Comparison of ENCODE assay signal across 9 mouse cellular contexts in the genomic region with DNA sequence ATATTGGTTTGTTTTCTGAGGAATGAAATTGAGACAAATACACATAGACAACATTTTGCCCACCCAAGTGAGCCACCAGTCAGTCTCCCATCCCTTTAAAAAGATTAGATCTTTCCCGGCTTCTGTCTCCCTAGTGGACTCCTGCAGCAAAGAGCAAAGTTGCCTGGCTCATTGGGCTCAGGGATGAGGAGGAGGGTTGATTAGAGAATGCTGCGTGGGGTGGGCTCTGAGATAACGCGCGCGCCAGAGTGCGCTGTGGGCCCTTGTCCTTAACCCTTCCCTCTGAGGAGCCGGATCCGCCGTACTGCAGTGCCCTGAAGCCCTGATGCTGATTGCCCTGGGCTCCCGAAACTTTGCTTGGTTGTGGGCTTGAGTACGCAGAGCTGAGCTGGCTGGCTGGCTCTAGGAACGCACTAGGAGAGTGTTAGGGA. TPM values are rescaled to one million over a fixed set of nuclear protein-coding genes. Genes with fewer than 3 reads are reported as not detected.
DNase-seq lines count a peak whose midpoint lies in the region; ATAC-seq and TF ChIP-seq lines count a peak whose summit lies in the region.
"Had no signal": no experiment of that assay in that cellular context is flagged by ENCODE, and none has a peak within 500 bp of the region (broad histone marks: within the 10 kb centered on the region; RNA-seq: fewer than 3 reads in every experiment).

A gene (plus strand): TSS at position 51 of the 431 bp plus-strand sequence.

- H3K4me2 ChIP-seq in kidney, embryonic 16.5 days (replicated peaks; ENCODE audit: low read depth, low read length), result peak within 1 kb of the TSS; percentile 28

- peaks cover 19% of the 10 kb centered on the region for H3K27me3 ChIP-seq in kidney, embryonic 16.5 days (ENCODE audit: insufficient read depth, low read length)

- no peaks in the 10 kb centered on the region for H3K9me3 ChIP-seq in kidney, embryonic 16.5 days (ENCODE audit: low read length)

- H3K36me3 ChIP-seq in kidney, embryonic 16.5 days (ENCODE audit: insufficient read depth, low read length), result no peaks in the 10 kb centered on the region

- no peak within 1 kb of the TSS for H3K9ac ChIP-seq in kidney, embryonic 16.5 days (replicated peaks; ENCODE audit: low read length)

- H3K4me1 ChIP-seq in kidney, embryonic 16.5 days (ENCODE audit: insufficient read depth, low read length), result no peaks in the 10 kb centered on the region
- H3K4me1 ChIP-seq in cortical plate, adult 2 months (ENCODE audit: control insufficient read depth, insufficient read depth, low read length), result peaks cover 1% of the 10 kb centered on the region; the same call in 1 of the 2 replicates

- H3K27ac ChIP-seq in kidney, embryonic 16.5 days (ENCODE audit: low read length), result no peak within 1 kb of the TSS
- peak within 1 kb of the TSS; percentile 61 for H3K27ac ChIP-seq in cortical plate, adult 2 months (ENCODE audit: insufficient read depth, low read length)

- 9% methylated on average over 13 of the region's 13 CpGs for WGBS in kidney, embryonic 16.5 days

- DNase-seq in kidney, postnatal 4 days, result no peak
- DNase-seq in left cerebral cortex, postnatal 4 days, result no peak
- no peak for DNase-seq in cerebellum, adult 18-20 months
- DNase-seq in adrenal gland, postnatal 36 days, result no peak
- no peak for DNase-seq in adrenal gland, postnatal 10 days

- no peak within 1 kb of the TSS for H3K4me3 ChIP-seq in kidney, embryonic 16.5 days (ENCODE audit: low read length)
- peak within 1 kb of the TSS; percentile 68 for H3K4me3 ChIP-seq in cortical plate, adult 2 months (ENCODE audit: insufficient read depth, low read length)

- intact Hi-C loops in left cerebral cortex, postnatal 4 days (cut with DNase I), result loop anchor here (5.0 kb wide), 2 partner anchors 193 to 237 kb away; no protein-coding TSS in a partner anchor

- TF ChIP-seq CTCF in cortical plate, adult 2 months (IDR thresholded peaks at IDR 0.05; ENCODE audit: extremely low read depth, insufficient read depth, low read length), result no peak

- TF ChIP-seq POLR2A in cortical plate, adult 2 months (IDR thresholded peaks at IDR 0.05; ENCODE audit: extremely low read depth, insufficient read depth, low read length), result no peak

- no peak for ATAC-seq in kidney, embryonic 16.5 days (ENCODE audit: low FRiP score, low TSS enrichment)
- peak; percentile 40; the same call in 1 of the 2 replicates for ATAC-seq in granulocyte monocyte progenitor cell, adult 5-6 weeks (replicated peaks; ENCODE audit: poor library complexity, severe bottlenecking)

RNA-seq across cellular contexts. Expression of the gene that starts here (rescaled TPM):
- 0.35 and 0.92 TPM in 2 replicates for polyA plus RNA-seq in kidney, embryonic 16.5 days (2015; fragmentation: Nextera tagmentation; extraction: Ambion mirVana)
- polyA plus RNA-seq in cortical plate, adult 2 months (2012; rRNA removed), result 75.6 and 77.1 TPM in 2 replicates
- not detected in 2 replicates for total RNA-seq in granulocyte monocyte progenitor cell, adult 5-6 weeks (2014; fragmentation: Nextera tagmentation)
- total RNA-seq in granulocyte monocyte progenitor cell, adult 5-6 weeks (2017), result not detected in 2 replicates
- total RNA-seq in left cerebral cortex, postnatal 4 days (2021), result 10 to 100 TPM; 32.2 to 39.0 TPM
- total RNA-seq in adrenal gland, postnatal 36 days (2021), result 1 to 10 TPM in 1 of 2 experiments, under 1 TPM in 1; 0.49 to 1.4 TPM
- total RNA-seq in adrenal gland, postnatal 10 days (2021), result 1 to 10 TPM; 1.5 to 4.6 TPM
- total RNA-seq: hematopoietic stem cell, adult 5-6 weeks had no signal

Comparison
In these comparisons a context has a peak if more than half of its experiments do, and no peak if none do; other contexts are left out.
1. RNA of the gene that starts here (total RNA-seq): 32.2 to 39.0 TPM in left cerebral cortex, postnatal 4 days; 1.5 to 4.6 TPM in adrenal gland, postnatal 10 days, 0.49 to 1.4 TPM in adrenal gland, postnatal 36 days and not detected in granulocyte monocyte progenitor cell, adult 5-6 weeks; every median in the first group is over 4 times any median in the second.
2. RNA of the gene that starts here (polyA plus RNA-seq): 75.6 to 77.1 TPM in cortical plate, adult 2 months; 0.35 to 0.92 TPM in kidney, embryonic 16.5 days; every median in the first group is over 10 times any median in the second.
3. Peak in ATAC-seq in granulocyte monocyte progenitor cell, adult 5-6 weeks; RNA of the gene not detected or under 1 TPM.